Mouse (Mus musculus): ENCODE measurements around the gene Sept3. TPM values are rescaled to one million over a fixed set of nuclear protein-coding genes. Genes with fewer than 3 reads are reported as not detected.

The Sept3 gene
- total and polyA plus RNA-seq, 2 experiments from 2014 or later, result 1.5 to 4.4 TPM

DNA sequence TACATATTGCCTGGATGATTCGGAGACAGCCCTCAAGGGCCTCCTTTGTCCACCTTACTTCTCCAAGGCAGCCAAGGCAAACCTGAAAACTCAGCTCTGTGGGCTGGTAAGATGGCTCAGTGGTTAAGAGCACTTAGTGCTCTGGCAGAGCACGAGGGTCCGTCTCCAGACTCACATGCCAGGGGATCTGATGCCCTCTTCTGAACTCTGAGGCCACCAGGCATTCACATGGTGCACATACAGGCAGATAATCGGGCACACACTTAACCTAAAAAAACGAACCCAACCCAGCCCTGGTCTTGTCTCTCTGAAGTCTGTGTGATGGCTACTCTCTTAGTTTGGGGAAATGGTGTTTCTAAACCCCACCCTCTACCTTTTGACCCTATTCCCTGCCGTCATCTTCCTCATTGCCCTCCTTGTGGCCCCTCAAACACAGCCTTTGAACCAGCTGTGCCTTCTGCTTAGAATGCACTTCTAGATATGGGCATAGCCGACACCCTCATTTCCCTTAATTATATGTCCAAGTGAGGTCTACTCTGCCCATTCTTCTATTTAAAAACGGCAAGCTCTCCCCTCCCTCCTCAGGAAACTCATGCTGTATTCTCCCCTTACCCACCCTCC lies 65.1 kb downstream of the Sept3 start:
- Histone ChIP-seq H3K36me3 (replicated peaks; ENCODE audit: control insufficient read depth, insufficient read depth, low read length) (peaks cover 23% of the 10 kb centered on the region), H3K4me1 (ENCODE audit: control insufficient read depth, insufficient read depth) (peaks cover 29% of the 10 kb centered on the region), H3K27ac (ENCODE audit: low read depth) (no peak overlapping the region), H3K4me2 (ENCODE audit: low read depth, low read length) (no peak overlapping the region), H3K27me3 (ENCODE audit: control insufficient read depth, insufficient read depth, low read length) (no peaks in the 10 kb centered on the region), H3K9me3 (replicated peaks; ENCODE audit: control insufficient read depth, low read length) (no peaks in the 10 kb centered on the region), H3K9ac (replicated peaks; ENCODE audit: low read depth, low read length) (no peak overlapping the region), H3K4me3 (ENCODE audit: low read depth, low read length) (no peak overlapping the region)
- no peak for DNase-seq (ENCODE audit: low spot score)
- WGBS, result 69% methylated on average over 8 of the region's 8 CpGs
- ATAC-seq (ENCODE audit: insufficient read depth, low read depth), result no peak
- TF ChIP-seq EP300 (IDR thresholded peaks at IDR 0.05; ENCODE audit: low read depth) (no peak), CTCF (IDR thresholded peaks at IDR 0.05; ENCODE audit: low read depth) (no peak)

DNA sequence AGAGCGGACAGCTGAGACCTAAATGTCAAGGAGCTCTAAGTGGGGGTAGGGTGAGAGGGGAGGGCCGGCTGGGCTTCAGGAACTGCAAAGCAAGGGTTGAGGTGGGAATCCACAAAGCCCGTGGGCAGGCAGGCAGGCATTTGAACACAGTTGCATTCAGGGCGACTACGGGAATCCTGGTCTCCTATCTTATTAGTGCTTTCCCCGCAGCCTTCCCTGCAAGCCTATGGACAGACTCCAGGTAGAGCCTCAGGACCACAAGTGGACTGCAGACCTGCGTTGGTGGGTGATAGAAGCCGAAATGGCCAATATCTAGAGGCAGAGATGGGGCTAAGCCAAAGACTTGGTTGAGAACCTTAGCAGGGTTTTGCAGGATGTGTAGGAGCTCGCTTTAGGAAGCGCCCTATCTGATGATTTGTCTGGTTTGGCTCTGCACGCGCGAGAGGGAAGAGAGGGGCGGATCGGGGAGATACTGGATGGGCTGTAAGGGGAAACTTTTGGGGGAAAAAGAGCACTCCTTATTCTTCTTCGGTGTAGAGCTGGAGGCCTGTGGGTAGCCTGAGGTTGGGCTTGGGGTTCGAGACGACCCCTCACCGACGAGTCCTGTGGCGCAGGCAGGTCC lies 65.8 kb downstream of the Sept3 start:
- DNase-seq (ENCODE audit: low spot score) (no peak), ATAC-seq (ENCODE audit: insufficient read depth, low read depth) (no peak)
- Histone ChIP-seq H3K4me1 (ENCODE audit: control insufficient read depth, insufficient read depth) (peaks cover 29% of the 10 kb centered on the region), H3K4me3 (ENCODE audit: low read depth, low read length) (peak overlapping the region; percentile 48), H3K4me2 (ENCODE audit: low read depth, low read length) (peak overlapping the region; percentile 69), H3K27ac (ENCODE audit: low read depth) (peak overlapping the region; percentile 77), H3K9me3 (replicated peaks; ENCODE audit: control insufficient read depth, low read length) (no peaks in the 10 kb centered on the region), H3K27me3 (ENCODE audit: control insufficient read depth, insufficient read depth, low read length) (no peaks in the 10 kb centered on the region), H3K9ac (replicated peaks; ENCODE audit: low read depth, low read length) (peak overlapping the region; percentile 73), H3K36me3 (replicated peaks; ENCODE audit: control insufficient read depth, insufficient read depth, low read length) (peaks cover 15% of the 10 kb centered on the region)
- TF ChIP-seq EP300 (IDR thresholded peaks at IDR 0.05; ENCODE audit: low read depth) (no peak), CTCF (IDR thresholded peaks at IDR 0.05; ENCODE audit: low read depth) (no peak)
- WGBS, result 39% methylated on average over 21 of the region's 21 CpGs

DNA sequence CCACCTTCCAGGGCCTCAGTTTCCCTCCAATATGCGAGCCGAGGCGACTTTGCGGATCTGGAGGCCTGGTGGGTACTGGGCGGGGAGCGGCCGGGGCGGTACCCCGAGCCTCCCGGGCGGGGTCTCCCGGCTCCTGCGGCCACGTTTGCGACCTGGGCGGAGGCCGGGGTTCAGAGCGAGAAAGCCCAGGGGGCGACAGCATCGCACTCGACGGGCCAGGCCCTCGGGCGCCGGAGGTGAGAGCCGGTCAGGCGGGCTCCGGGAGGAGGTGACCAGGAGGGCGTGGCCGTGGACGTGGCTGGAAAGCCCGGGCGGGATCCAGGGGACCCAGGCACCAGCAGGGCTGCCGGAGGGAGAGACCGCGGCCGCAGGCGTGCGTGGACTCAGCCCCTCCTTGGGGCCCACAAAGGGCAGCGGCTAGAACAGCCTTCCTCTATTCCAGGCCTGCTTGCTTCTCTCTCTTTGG lies 66.4 kb downstream of the Sept3 start:
- peak overlapping the region; percentile 73 for H3K9ac ChIP-seq (replicated peaks; ENCODE audit: low read depth, low read length)
- H3K4me2 ChIP-seq (ENCODE audit: low read depth, low read length), result peak overlapping the region; percentile 69
- H3K4me1 ChIP-seq (ENCODE audit: control insufficient read depth, insufficient read depth), result peaks cover 29% of the 10 kb centered on the region
- peak overlapping the region; percentile 48 for H3K4me3 ChIP-seq (ENCODE audit: low read depth, low read length)
- H3K9me3 ChIP-seq (replicated peaks; ENCODE audit: control insufficient read depth, low read length), result no peaks in the 10 kb centered on the region
- peak; percentile 40 for DNase-seq (ENCODE audit: low spot score)
- H3K27me3 ChIP-seq (ENCODE audit: control insufficient read depth, insufficient read depth, low read length), result no peaks in the 10 kb centered on the region
- WGBS, result 2% methylated on average over 29 of the region's 40 CpGs
- no peak for ATAC-seq (ENCODE audit: insufficient read depth, low read depth)
- peak overlapping the region; percentile 77 for H3K27ac ChIP-seq (ENCODE audit: low read depth)
- H3K36me3 ChIP-seq (replicated peaks; ENCODE audit: control insufficient read depth, insufficient read depth, low read length), result peaks cover 9% of the 10 kb centered on the region
- TF ChIP-seq CTCF (IDR thresholded peaks at IDR 0.05; ENCODE audit: low read depth), result no peak
- 0 out of 2 replicates have a peak, but pooled peaks have one; percentile 8 for TF ChIP-seq EP300 (IDR thresholded peaks at IDR 0.05; ENCODE audit: low read depth)

DNA sequence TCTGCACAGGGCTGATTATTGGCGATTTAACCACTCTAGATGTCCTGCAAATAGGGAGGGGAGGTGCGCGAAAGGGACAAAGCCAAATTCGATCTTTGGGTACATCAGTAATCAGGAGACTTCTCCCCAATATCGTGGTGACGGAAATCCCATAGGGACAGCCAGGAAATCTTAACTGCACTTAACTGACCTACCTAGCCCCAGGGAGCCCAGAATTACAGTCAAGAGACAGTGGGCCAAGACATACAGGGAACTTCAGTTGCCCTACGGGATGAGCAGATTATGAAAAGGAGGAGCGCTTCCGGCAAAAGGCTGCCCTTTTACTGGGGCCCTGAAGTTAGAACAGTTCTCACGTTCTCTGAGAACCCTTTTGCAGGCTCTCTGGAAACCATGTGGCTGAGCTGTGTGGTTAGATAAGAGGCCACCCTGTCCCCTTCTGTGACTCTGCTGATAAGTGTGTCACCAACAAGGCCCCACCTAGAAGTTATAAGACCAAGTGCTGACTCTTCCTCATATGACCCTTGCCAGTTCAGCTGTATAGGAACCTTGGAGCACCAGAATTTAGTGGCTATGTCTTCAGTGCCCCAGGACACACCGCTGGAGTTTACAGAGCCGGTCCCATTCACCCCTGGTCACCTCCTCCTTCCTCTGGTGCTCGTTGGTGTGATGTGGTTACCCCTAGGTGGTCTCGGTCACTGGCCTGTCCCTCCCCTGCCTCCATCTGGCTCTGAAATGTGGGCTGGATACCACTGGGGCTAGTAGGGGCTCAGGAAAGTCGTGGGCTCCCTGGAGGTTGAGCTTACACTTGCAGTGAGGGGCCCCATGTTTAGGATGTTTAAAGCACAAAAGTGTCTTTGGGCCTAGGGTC lies 67.2 kb downstream of the Sept3 start:
- Histone ChIP-seq H3K9ac (replicated peaks; ENCODE audit: low read depth, low read length) (peak overlapping the region; percentile 73; the same call in 1 of the 2 replicates), H3K27me3 (ENCODE audit: control insufficient read depth, insufficient read depth, low read length) (no peaks in the 10 kb centered on the region), H3K36me3 (replicated peaks; ENCODE audit: control insufficient read depth, insufficient read depth, low read length) (peaks cover under 1% of the 10 kb centered on the region; the same call in 1 of the 2 replicates), H3K4me1 (ENCODE audit: control insufficient read depth, insufficient read depth) (peaks cover 31% of the 10 kb centered on the region), H3K4me3 (ENCODE audit: low read depth, low read length) (peak overlapping the region; percentile 48), H3K27ac (ENCODE audit: low read depth) (peak overlapping the region; percentile 77), H3K4me2 (ENCODE audit: low read depth, low read length) (peak overlapping the region; percentile 69), H3K9me3 (replicated peaks; ENCODE audit: control insufficient read depth, low read length) (no peaks in the 10 kb centered on the region)
- peak; percentile 47 for DNase-seq (ENCODE audit: low spot score)
- ATAC-seq (ENCODE audit: insufficient read depth, low read depth), result no peak
- WGBS, result 32% methylated on average over 15 of the region's 15 CpGs
- TF ChIP-seq CTCF (IDR thresholded peaks at IDR 0.05; ENCODE audit: low read depth), result no peak
- no peak for TF ChIP-seq EP300 (IDR thresholded peaks at IDR 0.05; ENCODE audit: low read depth)

DNA sequence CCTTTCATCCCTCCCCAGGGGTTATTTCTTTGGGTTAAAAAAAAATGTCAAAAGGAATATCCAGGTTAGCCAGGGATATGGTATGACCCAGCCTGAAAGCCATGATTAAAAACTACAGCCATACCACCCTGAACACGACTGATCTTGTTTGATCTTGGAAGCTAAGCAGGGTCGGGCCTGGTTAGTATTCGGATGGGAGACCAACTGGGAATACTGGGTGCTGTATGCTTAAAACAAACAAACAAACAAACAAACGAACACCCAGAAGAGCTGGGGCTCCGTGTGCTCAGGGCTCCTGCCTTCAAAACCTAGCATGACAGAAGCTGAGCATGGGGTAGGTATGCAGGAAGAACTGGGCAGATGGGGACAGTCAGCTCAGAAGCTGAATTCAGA lies 67.8 kb downstream of the Sept3 start:
- TF ChIP-seq CTCF (IDR thresholded peaks at IDR 0.05; ENCODE audit: low read depth), result no peak
- TF ChIP-seq EP300 (IDR thresholded peaks at IDR 0.05; ENCODE audit: low read depth), result no peak
- H3K9ac ChIP-seq (replicated peaks; ENCODE audit: low read depth, low read length), result no peak overlapping the region
- H3K4me1 ChIP-seq (ENCODE audit: control insufficient read depth, insufficient read depth), result peaks cover 33% of the 10 kb centered on the region
- H3K27ac ChIP-seq (ENCODE audit: low read depth), result peak overlapping the region; percentile 77; the same call in 1 of the 2 replicates
- no peak overlapping the region for H3K4me3 ChIP-seq (ENCODE audit: low read depth, low read length)
- WGBS, result 83% methylated on average over 5 of the region's 5 CpGs
- no peak overlapping the region for H3K4me2 ChIP-seq (ENCODE audit: low read depth, low read length)
- H3K9me3 ChIP-seq (replicated peaks; ENCODE audit: control insufficient read depth, low read length), result no peaks in the 10 kb centered on the region
- no peaks in the 10 kb centered on the region for H3K27me3 ChIP-seq (ENCODE audit: control insufficient read depth, insufficient read depth, low read length)
- ATAC-seq (ENCODE audit: insufficient read depth, low read depth) (no peak), DNase-seq (ENCODE audit: low spot score) (no peak)
- H3K36me3 ChIP-seq (replicated peaks; ENCODE audit: control insufficient read depth, insufficient read depth, low read length), result no peaks in the 10 kb centered on the region
